Mouse (Mus musculus) liver, embryonic 14.5 days (tissue): ENCODE results near the gene Slc6a18. TPM values are rescaled to one million over a fixed set of nuclear protein-coding genes. Genes with fewer than 3 reads are reported as not detected.
A peak's percentile ranks its signal among the peaks of the same experiment; 100 is the strongest.

Experiments used
- ATAC-seq: fragments of 200-750 bp; cut with Nextera tagmentation; 2 replicates; pipeline ENCODE4 v1.8.0; 2017; ENCODE audit warnings: moderate number of reproducible peaks, mild to moderate bottlenecking, moderate library complexity; ENCODE audit not compliant: insufficient read depth
- DNase-seq, 3 experiments: peaks; one replicate each; pipeline ENCODE4 v3.0.0-alpha.2; 2012 to 2013; ENCODE audit warnings: low read depth in 3 of 3, low spot score in 3 of 3
- H3K27ac ChIP-seq: fragments of 300-500 bp; sonication (generic); 2 replicates; pipeline ENCODE4 v1.5.1; 2014; ENCODE audit warnings: moderate library complexity, mild to moderate bottlenecking, control low read depth, inconsistent platforms
- H3K27me3 ChIP-seq: fragments of 300-500 bp; sonication (generic); 2 replicates; pipeline ENCODE4 v1.6.1; 2014; ENCODE audit warnings: mild to moderate bottlenecking, low read length, moderate library complexity; ENCODE audit not compliant: control insufficient read depth, insufficient read depth
- H3K36me3 ChIP-seq: fragments of 300-500 bp; sonication (generic); replicated peaks from 2 replicates; pipeline ENCODE4 v1.6.1; 2014; ENCODE audit warnings: low read depth; ENCODE audit not compliant: control insufficient read depth, insufficient read depth
- H3K4me1 ChIP-seq, 2 experiments: fragments of 200-500 bp in 1 of 2; fragments of 300-500 bp in 1 of 2; sonication (generic) in 1 of 2; replicated peaks; 2 replicates each; pipeline ENCODE4 v1.6.1; 2012 to 2014; ENCODE audit warnings: antibody characterized with exemption in 1 of 2, inconsistent platforms in 1 of 2, low read length in 1 of 2; ENCODE audit not compliant: control insufficient read depth in 2 of 2, insufficient read depth in 2 of 2
- H3K4me2 ChIP-seq: fragments of 300-500 bp; sonication (generic); 2 replicates; pipeline ENCODE4 v1.6.1; 2014; ENCODE audit warnings: low read depth, mild to moderate bottlenecking, control low read depth, moderate library complexity
- H3K4me3 ChIP-seq, 2 experiments: fragments of 200-500 bp in 1 of 2; fragments of 300-500 bp in 1 of 2; sonication (generic) in 1 of 2; 2 replicates each; pipeline ENCODE4 v1.5.1; 2012 to 2014; ENCODE audit warnings: low read depth in 2 of 2, low read length in 2 of 2, mild to moderate bottlenecking in 2 of 2, control low read depth in 1 of 2, inconsistent platforms in 1 of 2, moderate library complexity in 1 of 2; ENCODE audit not compliant: insufficient read depth in 1 of 2
- H3K9ac ChIP-seq: fragments of 300-500 bp; sonication (generic); replicated peaks from 2 replicates; pipeline ENCODE4 v1.6.1; 2014; ENCODE audit warnings: mild to moderate bottlenecking, control low read depth, moderate library complexity
- H3K9me3 ChIP-seq: fragments of 300-500 bp; sonication (generic); 2 replicates; pipeline ENCODE4 v1.6.1; 2016; ENCODE audit warnings: low read length, mixed read lengths; ENCODE audit not compliant: control insufficient read depth
- CTCF ChIP-seq: IDR thresholded peaks from 2 replicates; pipeline ENCODE4 v1.5.1; 2016; ENCODE audit warnings: antibody characterized with exemption, low read depth, control low read depth
- EP300 ChIP-seq: IDR thresholded peaks from 2 replicates; pipeline ENCODE4 v1.6.1; 2016; ENCODE audit warnings: antibody characterized with exemption, low read depth
- WGBS: fragments of 180-500 bp; shearing (Covaris S2); extraction: QIAGEN DNeasy Blood & Tissue Kit; methylation state at CpG from one replicate; pipeline ENCODE4 v1.1.7; 2014; ENCODE audit not compliant: insufficient replicate concordance; 5-methylcytosine and 5-hydroxymethylcytosine counted together
- polyA plus RNA-seq, 2 experiments: library from polyadenylated mRNA; depleted of rRNA in 1 of 2; stranded (reverse) in 1 of 2; unstranded in 1 of 2; fragments of >200 nt; fragmentation: Nextera tagmentation in 1 of 2; extraction: Ambion mirVana in 1 of 2; gene quantifications; 2 replicates each; pipeline versions ENCODE4 v1.2.1 to v1.2.3; 2012 to 2014

The Slc6a18 gene
- polyA plus RNA-seq, 2 experiments: not detected

- H3K9me3 ChIP-seq: no peaks in the 10 kb centered on the region
- H3K27ac ChIP-seq: no peak overlapping the region
- H3K4me3 ChIP-seq: no peak overlapping the region
- H3K9ac ChIP-seq: no peak overlapping the region
- no peak overlapping the region for H3K4me2 ChIP-seq
- H3K27me3 ChIP-seq: no peaks in the 10 kb centered on the region
- peak; percentile 57 for TF ChIP-seq CTCF
- no peak for TF ChIP-seq EP300
- H3K4me1 ChIP-seq: peaks cover 0 to 2% of the 10 kb centered on the region in 2 experiments; a peak in 1 of 4 replicates
- ATAC-seq (no peak), DNase-seq (no peak)
- 50% methylated on average over 2 of the region's 2 CpGs for WGBS
- H3K36me3 ChIP-seq: no peaks in the 10 kb centered on the region
These were observed 36.2 kb upstream of the Slc6a18 start for GRCm38 (mm10) chr13:73714020-73714419.

GRCm38 (mm10) chr13:73713204-73713603 lies 35.4 kb upstream of the Slc6a18 start:
- Histone ChIP-seq H3K9me3 (no peaks in the 10 kb centered on the region), H3K4me3 (no peak overlapping the region), H3K9ac (no peak overlapping the region), H3K36me3 (no peaks in the 10 kb centered on the region), H3K4me2 (no peak overlapping the region), H3K27me3 (no peaks in the 10 kb centered on the region), H3K4me1 (peaks cover 0 to 2% of the 10 kb centered on the region in 2 experiments; a peak in 1 of 4 replicates), H3K27ac (no peak overlapping the region)
- no peak for ATAC-seq
- DNase-seq: no peak
- TF ChIP-seq EP300: no peak
- no peak for TF ChIP-seq CTCF
- WGBS: 60% methylated on average over 4 of the region's 4 CpGs

GRCm38 (mm10) chr13:73712228-73712627 lies 34.4 kb upstream of the Slc6a18 start:
- Histone ChIP-seq H3K4me3 (no peak overlapping the region), H3K9me3 (no peaks in the 10 kb centered on the region), H3K36me3 (no peaks in the 10 kb centered on the region), H3K4me2 (no peak overlapping the region), H3K4me1 (peaks cover 0 to 2% of the 10 kb centered on the region in 2 experiments; a peak in 1 of 4 replicates), H3K27ac (no peak overlapping the region), H3K27me3 (no peaks in the 10 kb centered on the region), H3K9ac (no peak overlapping the region)
- WGBS: 53% methylated on average over 3 of the region's 3 CpGs
- no peak for DNase-seq
- TF ChIP-seq EP300 (no peak), CTCF (no peak)
- no peak for ATAC-seq

GRCm38 (mm10) chr13:73711803-73712202 lies 34.0 kb upstream of the Slc6a18 start:
- Histone ChIP-seq H3K27ac (no peak overlapping the region), H3K4me2 (no peak overlapping the region), H3K27me3 (no peaks in the 10 kb centered on the region), H3K9ac (no peak overlapping the region), H3K4me3 (no peak overlapping the region), H3K4me1 (peaks cover 0 to 2% of the 10 kb centered on the region in 2 experiments; a peak in 1 of 4 replicates), H3K9me3 (no peaks in the 10 kb centered on the region), H3K36me3 (no peaks in the 10 kb centered on the region)
- ATAC-seq (no peak), DNase-seq (no peak)
- WGBS: 66% methylated on average over 5 of the region's 5 CpGs
- TF ChIP-seq CTCF: no peak
- TF ChIP-seq EP300: no peak

GRCm38 (mm10) chr13:73711221-73711620 lies 33.4 kb upstream of the Slc6a18 start:
- DNase-seq: no peak
- Histone ChIP-seq H3K4me3 (no peak overlapping the region), H3K4me2 (no peak overlapping the region), H3K27ac (no peak overlapping the region), H3K36me3 (no peaks in the 10 kb centered on the region), H3K9me3 (no peaks in the 10 kb centered on the region), H3K4me1 (peaks cover 0 to 2% of the 10 kb centered on the region in 2 experiments; a peak in 1 of 4 replicates), H3K9ac (no peak overlapping the region), H3K27me3 (no peaks in the 10 kb centered on the region)
- 68% methylated on average over 5 of the region's 5 CpGs for WGBS
- ATAC-seq: no peak
- TF ChIP-seq CTCF: no peak
- no peak for TF ChIP-seq EP300
